Mouse (Mus musculus) heart, adult 2 months (tissue): ENCODE measurements at regions not wholly inside any gene's neighbourhood (a gene's known extent, or its start where the extent isn't known, plus 50 kb on each side); places are given as distances from the start of the nearest gene placed in this dataset.

Experiments
- CTCF ChIP-seq: fragments of 200-600 bp; IDR thresholded peaks from 2 replicates; pipeline ENCODE4 v1.8.1; 2022; ENCODE audit warnings: antibody characterized with exemption, mild to moderate bottlenecking, moderate library complexity
- EP300 ChIP-seq: fragments of 200-500 bp; IDR thresholded peaks from 2 replicates; pipeline ENCODE4 v1.6.1; 2011; ENCODE audit warnings: low read depth, low read length, control low read depth; ENCODE audit not compliant: insufficient read depth
- POLR2A ChIP-seq: fragments of 200-500 bp; IDR thresholded peaks from 2 replicates; pipeline ENCODE4 v1.6.1; 2011; ENCODE audit warnings: mild to moderate bottlenecking, low read depth, low read length, control low read depth; ENCODE audit not compliant: insufficient read depth

- TF ChIP-seq CTCF (peak; percentile 19; the same call in 1 of the 2 replicates), POLR2A (no peak), EP300 (no peak)
Measured at GRCm38 (mm10) chr16:24165461-24166081, 176.9 kb upstream of the Bcl6 start.
